Mouse (Mus musculus): ENCODE results near the gene Pcsk7.

DNA sequence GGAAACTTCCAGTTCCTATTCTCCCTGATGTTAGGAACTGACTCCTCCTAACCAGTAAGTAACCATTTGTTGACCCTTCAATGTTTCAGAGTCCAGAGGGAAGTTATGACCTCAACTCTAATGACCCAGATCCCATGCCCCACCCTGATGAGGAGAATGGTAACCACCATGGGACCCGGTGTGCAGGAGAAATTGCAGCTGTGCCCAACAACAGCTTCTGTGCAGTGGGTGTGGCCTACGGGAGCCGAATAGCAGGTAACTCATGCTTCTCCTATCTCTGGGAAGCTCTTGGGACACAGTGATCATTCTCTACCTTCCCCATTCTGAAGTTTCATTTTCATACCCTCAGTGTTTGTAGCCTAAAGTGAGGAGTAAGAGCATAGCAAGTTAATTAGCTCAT lies 4.7 kb downstream of the Pcsk7 start:
- TF ChIP-seq POLR2A (IDR thresholded peaks at IDR 0.05; ENCODE audit: control insufficient read depth, extremely low read depth, insufficient read depth, low read length, poor library complexity) (no peak), CTCF (IDR thresholded peaks at IDR 0.05; ENCODE audit: borderline replicate concordance, control insufficient read depth, extremely low read depth, insufficient read depth, low read length, poor library complexity) (no peak)

Measured in thymus, adult 2 months (tissue).